ENCODE assay signal across 16 mouse cellular contexts in genomic region chr9:21806363-21806762, GRCm38 (mm10). TPM values are rescaled to one million over a fixed set of nuclear protein-coding genes. Genes with fewer than 3 reads are reported as not detected.
"Had no signal": no experiment of that assay in that cellular context is flagged by ENCODE, and none has a peak within 500 bp of the region (broad histone marks: within the 10 kb centered on the region; RNA-seq: fewer than 3 reads in every experiment).

No protein-coding gene starts in this region.

- H3K9ac ChIP-seq: limb, embryonic 15.5 days; lung, embryonic 15.5 days; midbrain, embryonic 12.5 days; neural tube, embryonic 15.5 days had no signal

- ATAC-seq: intestine, embryonic 16.5 days had no signal

- H3K4me3 ChIP-seq: limb, embryonic 15.5 days; lung, embryonic 15.5 days; megakaryocyte, embryonic 14.5 days; midbrain, embryonic 12.5 days; neural tube, embryonic 15.5 days had no signal

- H3K27ac ChIP-seq: limb, embryonic 15.5 days; lung, embryonic 15.5 days; macrophage; midbrain, embryonic 12.5 days; neural tube, embryonic 15.5 days; stomach, postnatal 0 days had no signal

- DNase-seq: kidney, adult 2 months; kidney, postnatal 25 days; lung, postnatal 14 days; right cerebral cortex, adult 18-20 months; right cerebral cortex, postnatal 25 days; thymus, adult 2 months; thymus, postnatal 25 days had no signal

- H3K4me1 ChIP-seq: midbrain, embryonic 12.5 days had no signal

- H3K4me2 ChIP-seq: limb, embryonic 15.5 days; lung, embryonic 15.5 days; midbrain, embryonic 12.5 days; neural tube, embryonic 15.5 days had no signal

- H3K36me3 ChIP-seq: midbrain, embryonic 12.5 days; neural tube, embryonic 15.5 days had no signal

- H3K9me3 ChIP-seq: limb, embryonic 15.5 days; lung, embryonic 15.5 days; megakaryocyte, embryonic 14.5 days; midbrain, embryonic 12.5 days; neural tube, embryonic 15.5 days had no signal

- H3K27me3 ChIP-seq: limb, embryonic 15.5 days; lung, embryonic 15.5 days; midbrain, embryonic 12.5 days; neural tube, embryonic 15.5 days had no signal

RNA-seq across cellular contexts. Expression of gene Angptl8, which starts 28.9 kb away (rescaled TPM):
- polyA plus RNA-seq: macrophage; neural tube, embryonic 11.5 days had no signal
